Mouse (Mus musculus): ENCODE results near the gene Doc2a.

Gene Doc2a

DNA sequence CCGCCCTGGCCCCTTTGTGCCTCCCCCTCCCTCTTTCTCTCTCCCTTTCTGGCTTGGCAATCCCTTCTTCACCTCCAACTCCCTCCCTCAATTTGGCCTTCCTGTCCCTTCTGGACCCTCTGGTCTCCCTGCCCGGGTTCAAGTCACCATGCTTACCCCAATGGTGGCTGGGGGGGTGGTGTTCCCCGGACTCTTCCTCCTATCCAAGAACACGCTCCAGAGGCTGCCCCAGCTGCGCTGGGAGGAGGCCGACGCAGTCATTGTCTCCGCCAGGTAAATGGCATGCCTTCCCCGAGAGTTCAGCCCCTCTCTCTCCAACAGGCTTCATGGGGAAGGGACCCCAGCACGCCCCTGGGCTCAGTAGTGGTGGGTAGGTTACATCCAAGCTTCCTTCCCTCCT, 23.3 kb upstream of the Doc2a start:
- no peak for DNase-seq

GRCm38 (mm10) chr7:126825403-126825802, 21.8 kb upstream of the Doc2a start:
- no peak for DNase-seq

DNA sequence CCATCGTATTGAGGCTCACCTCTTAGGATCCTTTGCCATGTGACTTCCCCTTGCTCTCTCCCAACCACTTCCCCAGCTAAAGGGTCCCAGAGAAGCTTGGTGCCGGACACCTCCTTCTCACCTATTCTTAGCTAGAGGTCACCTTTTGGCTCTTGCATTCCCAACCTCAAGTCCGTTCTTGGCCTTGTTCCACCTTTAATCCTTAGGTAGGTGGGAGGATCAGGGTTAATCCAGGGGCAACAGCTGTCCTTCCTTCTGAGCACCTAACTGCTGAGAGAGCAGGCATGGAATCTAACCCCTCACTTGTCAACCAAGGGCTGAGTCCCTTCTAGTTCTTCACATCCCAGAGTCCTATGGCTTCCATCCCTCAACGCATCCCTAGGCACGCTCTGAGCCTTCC, 21.3 kb upstream of the Doc2a start:
- no peak for DNase-seq

GRCm38 (mm10) chr7:126831539-126831938, 15.7 kb upstream of the Doc2a start, which contains the start of gene 4930451I11Rik:
Gene 4930451I11Rik (minus strand): TSS chr7:126831639.
- no peak for DNase-seq

DNA sequence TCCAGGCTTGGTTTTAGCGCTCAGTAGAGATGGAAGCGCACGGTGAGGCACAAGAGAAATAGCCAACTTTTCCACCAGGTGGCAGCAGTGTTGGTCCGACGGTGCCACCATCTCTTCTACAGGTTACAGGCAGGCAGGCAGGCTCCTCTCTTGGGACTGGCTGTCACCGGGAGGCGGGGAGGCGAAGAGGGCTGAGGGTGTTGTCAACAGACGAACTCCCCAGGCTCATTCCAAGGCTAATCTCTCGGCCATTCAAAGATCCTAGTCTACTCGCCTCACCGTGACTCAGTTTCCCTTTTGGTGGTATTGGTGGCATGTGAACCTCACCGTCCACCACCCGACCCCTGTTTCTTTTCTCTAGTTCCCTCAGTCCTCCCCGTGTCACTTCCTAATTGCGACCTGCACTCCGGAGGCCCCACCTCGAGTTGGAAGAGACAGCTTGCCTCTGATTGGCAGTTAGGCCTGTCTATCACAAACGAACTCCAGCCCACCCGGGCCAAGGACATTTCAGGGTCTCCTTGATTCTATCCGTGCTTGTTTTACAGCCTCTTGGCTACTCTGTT, 15.1 kb upstream of the Doc2a start:
- DNase-seq, result peak; percentile 82

GRCm38 (mm10) chr7:126833294-126833693, 13.9 kb upstream of the Doc2a start:
- DNase-seq, result no peak

DNA sequence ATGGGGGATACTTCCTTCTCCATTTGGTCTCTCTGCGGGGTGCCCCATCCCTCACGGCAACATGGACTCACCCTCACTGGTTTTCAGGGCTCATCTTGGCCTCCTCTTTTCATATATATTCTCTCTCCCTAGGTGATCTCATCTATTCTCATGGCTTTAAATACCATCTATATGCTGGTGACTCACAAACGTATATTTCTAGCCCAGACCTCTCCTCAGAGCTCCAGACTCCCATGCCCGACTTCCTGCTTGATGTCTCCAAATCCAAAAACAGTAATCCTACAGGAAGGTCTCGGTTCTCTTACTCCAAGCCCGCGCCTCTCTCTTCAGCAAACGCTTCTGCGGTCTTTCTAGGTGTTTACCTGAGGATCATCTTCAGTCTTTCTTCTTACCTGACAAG, 3.9 kb upstream of the Doc2a start:
- no peak for DNase-seq

GRCm38 (mm10) chr7:126845516-126845915, 1.7 kb upstream of the Doc2a start:
- no peak for DNase-seq

DNA sequence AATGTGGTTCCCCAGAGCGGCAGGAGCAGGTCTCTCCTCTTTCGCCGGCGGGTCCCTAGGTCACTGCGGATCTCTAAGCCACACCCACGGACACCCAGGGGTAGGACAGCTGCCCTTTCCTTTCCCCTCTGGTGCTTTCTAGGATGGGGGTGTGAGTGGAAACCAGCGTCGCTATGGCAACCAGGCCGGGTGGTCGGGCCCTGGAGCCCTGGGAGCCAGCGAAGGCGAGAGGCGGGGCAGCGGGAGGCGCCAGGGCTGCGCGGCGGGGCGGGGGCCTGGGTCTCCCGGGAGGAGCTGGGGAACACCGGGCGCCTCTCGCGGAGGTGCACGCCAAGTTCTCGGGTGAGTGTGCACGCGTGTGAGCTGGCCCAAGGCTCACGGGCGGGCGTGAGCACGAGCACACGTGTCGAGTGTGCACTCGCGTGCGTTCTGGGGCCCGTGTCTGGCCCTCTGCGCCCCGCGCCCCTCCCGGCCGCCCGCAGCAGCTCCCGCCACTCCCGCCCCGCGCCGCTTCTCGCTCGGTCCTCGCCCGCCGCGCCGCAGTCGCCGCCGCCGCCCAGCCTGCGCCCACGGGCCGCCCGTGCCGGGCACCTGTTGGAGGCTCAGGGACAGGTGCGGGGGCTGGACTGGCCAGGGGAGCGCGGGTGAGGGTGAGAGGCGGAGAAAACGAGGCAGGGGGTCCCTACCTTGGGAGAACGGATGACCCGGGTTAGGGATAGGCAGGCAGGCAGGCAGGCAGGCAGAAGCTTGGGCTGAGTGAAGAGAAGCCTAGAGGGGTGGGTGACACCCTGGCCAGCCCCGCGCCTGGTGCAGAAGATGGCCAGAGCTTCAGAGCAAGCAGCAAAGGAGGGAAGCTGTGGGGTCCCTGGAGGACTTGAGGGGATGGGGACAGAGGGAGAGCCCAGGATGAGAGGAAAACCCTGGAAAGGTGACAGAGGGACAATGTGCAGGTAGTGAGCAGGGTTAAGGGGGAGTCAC, 494 bp downstream of the Doc2a start:
- peak; percentile 69 for DNase-seq

DNA sequence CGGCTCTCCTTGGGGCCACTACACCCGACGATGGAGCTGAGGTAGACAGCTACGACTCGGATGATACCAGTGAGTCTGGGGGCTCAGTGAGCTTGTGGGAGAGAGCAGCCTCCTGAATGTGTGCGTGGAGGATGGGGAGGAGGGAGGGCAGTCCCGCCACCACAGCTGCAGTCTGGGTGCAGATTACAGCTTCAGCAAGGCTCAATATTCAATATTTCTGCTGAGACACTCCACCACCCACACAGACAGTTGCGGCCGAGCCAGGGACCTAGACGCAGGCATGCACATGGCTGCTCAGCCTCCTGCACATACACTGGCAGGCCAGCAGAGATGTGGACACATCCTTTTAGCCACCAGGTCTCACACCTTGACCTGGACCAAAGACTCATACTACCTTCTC, 1.6 kb downstream of the Doc2a start:
- DNase-seq, result peak; percentile 32

DNA sequence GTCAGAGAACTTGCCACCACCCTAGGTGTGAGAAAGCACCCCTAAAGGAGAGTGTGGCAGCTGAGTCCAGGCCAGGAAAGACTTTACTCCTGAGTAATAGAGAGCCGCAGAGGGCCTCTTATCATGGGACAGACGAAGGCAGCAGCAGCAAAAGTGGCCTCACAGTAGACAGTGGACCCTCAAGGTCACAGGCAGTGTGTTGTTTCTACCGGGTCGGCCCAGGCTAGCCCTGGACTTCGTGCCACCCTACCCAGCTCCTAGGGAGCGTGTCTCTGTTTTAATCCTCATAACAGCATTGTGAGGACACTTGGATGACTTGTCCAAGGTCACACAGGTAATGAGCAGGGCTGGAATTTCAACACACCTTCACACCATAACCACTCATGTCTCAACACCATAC, 2.9 kb downstream of the Doc2a start:
- no peak for DNase-seq

DNA sequence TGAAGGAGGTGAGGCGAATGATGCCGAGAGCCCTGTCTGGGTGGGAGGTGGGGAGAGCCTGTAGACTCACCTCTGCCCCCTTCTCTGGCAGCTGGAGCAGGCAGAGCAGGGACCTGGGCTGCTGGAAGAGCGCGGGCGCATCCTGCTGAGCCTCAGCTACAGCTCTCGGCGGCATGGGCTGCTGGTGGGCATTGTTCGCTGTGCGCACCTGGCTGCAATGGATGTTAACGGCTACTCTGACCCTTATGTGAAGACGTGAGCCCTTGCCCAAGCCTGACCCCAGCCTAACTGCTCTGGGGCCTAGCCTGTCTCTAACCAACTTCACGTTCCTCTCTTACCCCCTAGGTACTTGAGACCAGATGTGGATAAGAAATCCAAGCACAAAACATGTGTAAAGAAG, 4.0 kb downstream of the Doc2a start:
- no peak for DNase-seq

DNA sequence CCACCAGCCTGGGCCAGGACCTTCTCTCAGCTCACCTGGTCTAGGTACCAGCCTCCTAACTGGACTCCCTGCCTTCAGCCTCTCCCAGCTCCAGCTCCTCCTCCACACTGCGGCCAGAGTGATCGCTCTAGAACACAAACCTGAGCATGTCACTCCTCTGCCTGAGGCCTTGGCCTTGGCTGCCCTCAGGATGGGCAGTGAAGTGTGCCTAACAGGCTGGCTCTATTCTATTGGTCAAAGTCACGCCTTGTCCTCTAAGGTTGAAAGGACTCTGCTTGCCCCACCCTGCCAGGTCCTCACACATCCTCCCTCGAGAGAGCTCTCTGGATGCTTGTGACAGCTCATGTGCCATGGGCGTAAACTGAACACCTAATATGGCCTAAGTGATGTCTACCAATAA, 6.2 kb downstream of the Doc2a start:
- no peak for DNase-seq

GRCm38 (mm10) chr7:126855641-126856040, 8.4 kb downstream of the Doc2a start:
- no peak for DNase-seq

- no peak for DNase-seq
Observed at GRCm38 (mm10) chr7:126856741-126857420, 9.7 kb downstream of the Doc2a start.

DNA sequence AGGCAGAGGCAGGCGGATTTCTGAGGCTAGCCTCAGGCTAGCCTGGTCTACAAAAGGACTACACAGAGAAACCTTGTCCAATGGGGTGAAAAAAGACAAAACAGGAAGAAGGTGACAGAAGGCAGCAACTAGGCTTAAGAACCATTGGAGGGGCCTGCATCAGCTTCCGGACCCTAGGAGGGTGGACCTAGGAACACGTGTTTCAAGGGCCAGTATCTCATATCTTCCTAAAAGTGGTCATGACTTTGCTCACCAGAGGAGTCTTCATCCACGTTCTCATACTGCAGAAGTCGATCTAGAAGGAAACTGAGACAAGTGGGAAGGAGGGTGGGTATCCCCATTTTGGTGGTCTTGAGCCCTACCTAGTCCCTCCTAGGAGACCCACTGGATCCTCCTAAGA, 13.8 kb downstream of the Doc2a start:
- no peak for DNase-seq

DNA sequence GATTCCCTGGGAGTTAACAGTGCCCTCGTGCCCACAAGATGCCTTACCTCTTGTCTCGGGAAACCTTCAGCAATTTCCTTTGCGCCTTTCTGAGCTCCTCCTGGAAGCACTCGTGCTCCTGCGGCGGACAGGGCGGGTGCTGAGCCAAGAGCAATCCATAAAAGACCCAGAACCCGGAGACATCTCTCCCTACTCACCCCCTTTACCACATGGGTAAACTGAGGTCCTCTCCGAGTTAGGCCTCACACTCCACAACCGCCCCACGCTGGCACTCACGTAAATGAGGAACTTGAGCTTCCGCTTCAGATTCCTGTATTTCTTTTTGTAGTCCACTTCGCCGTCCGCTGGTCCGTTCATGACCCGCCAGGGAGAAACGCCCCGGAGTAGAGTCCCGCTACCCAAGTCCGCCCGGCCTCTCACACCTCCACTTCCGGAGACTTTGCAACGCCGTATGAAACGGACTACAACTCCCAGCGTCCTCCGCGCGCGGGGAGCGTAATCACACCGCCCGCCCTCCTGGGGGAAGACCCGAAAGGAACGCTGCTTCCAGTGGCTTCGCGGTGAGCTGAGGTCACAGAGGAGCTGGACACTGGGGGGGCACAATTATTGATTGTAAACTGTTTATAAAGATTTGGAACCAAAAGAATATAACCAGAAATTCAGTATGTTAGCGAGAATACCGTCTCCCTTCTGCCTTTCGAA, 14.4 kb downstream of the Doc2a start, which contains the start of gene Hirip3:
Gene Hirip3, plus strand, starts transcription at position 544 of the 702 bp plus-strand sequence.
- DNase-seq, result peak; percentile 90

GRCm38 (mm10) chr7:126862147-126862784, 15.1 kb downstream of the Doc2a start, which contains the start of gene Ino80e:
Gene Ino80e (minus strand): TSS chr7:126862377.
- peak; percentile 98 for DNase-seq

GRCm38 (mm10) chr7:126863791-126864190, 16.6 kb downstream of the Doc2a start:
- no peak for DNase-seq

GRCm38 (mm10) chr7:126867534-126867933, 20.3 kb downstream of the Doc2a start:
- no peak for DNase-seq

DNA sequence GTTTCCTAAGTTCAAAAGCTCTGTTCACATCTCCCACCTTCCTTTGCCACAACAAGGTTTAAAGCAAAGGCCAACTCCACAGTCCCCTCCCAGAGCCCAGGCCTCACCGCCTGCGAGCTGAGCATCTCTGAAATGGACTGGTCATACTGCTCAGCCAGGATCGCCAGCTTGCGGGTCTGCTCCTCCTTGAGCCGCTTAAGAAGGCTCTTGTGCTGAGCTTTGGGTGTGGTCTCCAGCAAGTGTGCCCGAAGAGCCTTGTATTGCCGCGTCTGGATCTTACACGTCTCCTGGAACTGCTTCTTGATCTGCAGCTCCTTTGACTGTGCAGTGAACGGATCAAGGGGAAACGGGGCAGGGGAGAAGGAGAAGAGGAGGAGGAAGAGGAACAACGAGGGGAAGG, 20.8 kb downstream of the Doc2a start:
- DNase-seq, result no peak

DNA sequence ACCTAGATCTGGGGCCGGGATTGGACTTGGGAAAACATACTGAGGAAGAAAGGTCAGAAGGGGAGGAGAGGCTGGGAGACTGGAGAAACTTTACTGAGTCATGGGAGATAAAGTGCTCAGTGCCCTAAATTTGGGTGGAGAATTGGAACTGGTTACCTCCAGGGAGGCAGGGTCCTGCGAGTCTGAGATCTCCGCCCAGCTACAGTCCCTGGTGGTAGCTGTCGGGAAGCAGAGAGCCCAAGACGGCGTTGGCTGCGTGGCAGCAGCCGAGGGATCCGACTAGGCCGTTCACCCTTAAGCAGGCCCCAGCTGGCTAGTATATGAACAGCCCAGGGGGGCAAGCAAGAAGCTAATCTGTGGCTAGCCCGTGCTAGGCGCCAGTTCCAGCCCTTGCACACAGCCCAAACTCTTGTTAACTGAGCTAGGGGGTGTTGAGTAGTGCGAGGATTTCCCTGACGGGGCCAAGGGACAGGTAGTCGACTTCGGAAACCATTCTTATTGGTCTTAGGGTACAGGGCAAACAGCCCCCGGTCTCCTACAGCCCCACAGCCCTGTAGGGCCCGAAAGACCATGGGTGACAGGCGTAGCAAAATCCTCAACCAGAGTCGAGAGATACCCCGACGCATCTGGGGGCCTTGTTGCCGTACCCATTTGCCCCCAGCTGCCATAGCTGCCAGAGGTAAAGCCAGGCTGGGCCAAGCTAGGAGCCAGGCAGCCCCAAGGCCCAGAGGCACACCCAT, 22.7 kb downstream of the Doc2a start:
- DNase-seq, result no peak

All from right cerebral cortex, postnatal 4 days (tissue).